Mouse (Mus musculus) lung, embryonic 14.5 days (tissue): ENCODE data around the gene Ostc. TPM values are rescaled to one million over a fixed set of nuclear protein-coding genes. Genes with fewer than 3 reads are reported as not detected.

ENCODE experiments used
- ATAC-seq: fragments of 200-750 bp; cut with Nextera tagmentation; 2 replicates; pipeline ENCODE4 v1.8.0; 2017; ENCODE audit warnings: mild to moderate bottlenecking, moderate TSS enrichment, moderate library complexity; ENCODE audit not compliant: insufficient read depth
- DNase-seq: peaks from one replicate; pipeline ENCODE4 v3.0.0-alpha.2; 2015
- H3K27ac ChIP-seq: fragments of 300-500 bp; sonication (generic); 2 replicates; pipeline ENCODE4 v1.5.1; 2014; ENCODE audit warnings: low read depth, mild to moderate bottlenecking, moderate library complexity
- H3K27me3 ChIP-seq: fragments of 300-500 bp; sonication (generic); 2 replicates; pipeline ENCODE4 v1.6.1; 2014; ENCODE audit warnings: low read length, control low read depth; ENCODE audit not compliant: insufficient read depth
- H3K36me3 ChIP-seq: fragments of 300-500 bp; sonication (generic); 2 replicates; pipeline ENCODE4 v1.6.1; 2014; ENCODE audit warnings: control low read depth; ENCODE audit not compliant: insufficient read depth
- H3K4me1 ChIP-seq: fragments of 300-500 bp; sonication (generic); 2 replicates; pipeline ENCODE4 v1.6.1; 2014; ENCODE audit warnings: antibody characterized with exemption, control low read depth; ENCODE audit not compliant: insufficient read depth
- H3K4me2 ChIP-seq: fragments of 300-500 bp; sonication (generic); 2 replicates; pipeline ENCODE4 v1.6.1; 2014; ENCODE audit warnings: mild to moderate bottlenecking
- H3K4me3 ChIP-seq: fragments of 300-500 bp; sonication (generic); 2 replicates; pipeline ENCODE4 v1.5.1; 2014; ENCODE audit warnings: low read depth, low read length
- H3K9ac ChIP-seq: fragments of 300-500 bp; sonication (generic); 2 replicates; pipeline ENCODE4 v1.6.1; 2014
- H3K9me3 ChIP-seq: fragments of 300-500 bp; sonication (generic); 2 replicates; pipeline ENCODE4 v1.6.1; 2016; ENCODE audit warnings: low read depth, low read length, control low read depth
- CTCF ChIP-seq: IDR thresholded peaks from 2 replicates; pipeline ENCODE4 v1.5.1; 2016; ENCODE audit warnings: antibody characterized with exemption, low read depth
- WGBS: fragments of 180-500 bp; shearing (Covaris S2); extraction: QIAGEN DNeasy Blood & Tissue Kit; methylation state at CpG from one replicate; pipeline ENCODE4 v1.1.7; 2014; 5-methylcytosine and 5-hydroxymethylcytosine counted together
- polyA plus RNA-seq: library from polyadenylated mRNA; unstranded; fragments of >200 nt; fragmentation: Nextera tagmentation; extraction: Ambion mirVana; gene quantifications from 2 replicates; pipeline ENCODE4 v1.2.1, GENCODE M21; 2014

Gene Ostc
- polyA plus RNA-seq, 1 experiment from 2014 or later = 401 TPM

DNA sequence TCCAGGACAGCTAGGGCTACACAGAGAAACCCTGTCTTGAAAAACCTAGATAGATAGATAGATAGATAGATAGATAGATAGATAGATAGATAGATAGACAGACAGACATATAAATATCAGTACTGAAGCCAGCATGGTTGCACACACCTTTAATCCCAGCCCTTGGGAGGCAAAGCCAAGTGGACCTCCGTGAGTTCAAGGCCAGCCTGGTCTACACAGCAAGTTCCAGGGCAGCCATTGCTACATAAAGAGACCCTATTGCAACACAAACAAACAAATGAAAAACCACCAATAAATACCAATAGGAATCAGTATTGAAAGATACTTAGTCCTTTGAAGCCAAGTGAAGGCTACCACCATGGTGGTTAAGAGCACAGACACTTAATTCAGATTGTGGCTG, 22.2 kb downstream of the Ostc start:
- H3K4me2 ChIP-seq = no peak overlapping the region
- no peaks in the 10 kb centered on the region for H3K27me3 ChIP-seq
- no peak for DNase-seq
- WGBS = 96% methylated on average over 1 of the region's 1 CpGs
- H3K9ac ChIP-seq = no peak overlapping the region
- no peak overlapping the region for H3K4me3 ChIP-seq
- no peak for TF ChIP-seq CTCF
- H3K27ac ChIP-seq = no peak overlapping the region
- no peak for ATAC-seq
- no peaks in the 10 kb centered on the region for H3K36me3 ChIP-seq
- peaks cover 2% of the 10 kb centered on the region; the same call in 1 of the 2 replicates for H3K4me1 ChIP-seq
- H3K9me3 ChIP-seq = no peaks in the 10 kb centered on the region

DNA sequence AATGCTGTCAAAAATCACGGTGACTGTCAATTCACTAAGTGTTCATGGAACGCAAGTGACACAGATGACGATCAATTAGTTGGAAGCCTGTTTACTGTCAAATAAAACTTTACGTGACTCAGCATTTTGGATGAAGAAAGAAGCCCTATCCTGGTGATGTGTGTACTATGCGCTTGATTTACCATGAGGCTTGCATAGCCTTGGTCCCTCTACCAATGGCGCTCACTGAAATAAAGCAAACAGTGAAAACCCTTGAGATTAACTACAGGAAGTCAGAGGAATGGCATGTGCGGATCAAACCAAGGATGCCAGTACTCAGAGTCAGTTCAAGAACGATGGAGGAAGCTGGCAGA, 24.3 kb downstream of the Ostc start:
- no peak overlapping the region for H3K9ac ChIP-seq
- no peak for TF ChIP-seq CTCF
- H3K36me3 ChIP-seq = no peaks in the 10 kb centered on the region
- WGBS = 76% methylated on average over 8 of the region's 8 CpGs
- H3K9me3 ChIP-seq = no peaks in the 10 kb centered on the region
- no peak overlapping the region for H3K4me2 ChIP-seq
- no peak for DNase-seq
- no peak overlapping the region for H3K27ac ChIP-seq
- H3K27me3 ChIP-seq = no peaks in the 10 kb centered on the region
- H3K4me1 ChIP-seq = no peaks in the 10 kb centered on the region
- H3K4me3 ChIP-seq = no peak overlapping the region
- peak; percentile 52; the same call in 1 of the 2 replicates for ATAC-seq

DNA sequence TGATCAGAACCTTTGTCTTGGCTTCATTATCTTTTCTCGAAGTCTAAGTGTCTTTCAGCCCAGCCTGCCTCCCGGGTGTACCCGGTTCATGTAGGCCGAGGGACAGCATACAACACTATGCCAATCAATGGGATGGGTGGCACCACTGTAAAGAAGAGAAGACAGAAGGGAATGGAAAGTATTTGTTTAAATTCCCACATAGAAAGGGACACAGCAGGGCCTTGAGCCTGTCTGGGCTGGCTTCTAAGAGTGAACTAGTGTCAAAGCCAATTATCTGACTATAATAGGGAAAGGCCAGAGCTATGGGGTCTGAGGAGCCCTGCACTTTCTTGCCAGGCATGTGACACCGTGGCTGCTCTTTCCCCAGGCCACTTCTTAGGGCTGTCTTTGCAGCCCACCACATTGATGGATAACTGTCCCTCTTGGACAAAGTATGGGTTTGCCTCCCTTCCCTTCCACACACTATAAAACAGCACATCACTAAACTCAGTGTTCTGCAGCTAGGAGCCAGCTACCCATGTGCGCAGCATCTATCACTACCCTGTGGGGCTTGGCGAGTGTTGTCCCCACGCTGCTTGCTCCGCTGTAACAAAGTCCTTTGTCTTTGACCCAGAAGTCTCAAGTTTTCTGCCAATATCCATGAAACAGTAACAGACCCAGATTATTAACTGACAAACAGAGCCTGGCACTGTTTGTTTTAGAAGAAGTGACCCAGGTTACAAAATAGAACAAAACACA, 24.8 kb downstream of the Ostc start:
- no peak overlapping the region for H3K9ac ChIP-seq
- ATAC-seq = no peak
- WGBS = 87% methylated on average over 9 of the region's 9 CpGs
- DNase-seq = no peak
- no peak overlapping the region for H3K4me3 ChIP-seq
- no peaks in the 10 kb centered on the region for H3K4me1 ChIP-seq
- no peak for TF ChIP-seq CTCF
- H3K36me3 ChIP-seq = no peaks in the 10 kb centered on the region
- no peak overlapping the region for H3K27ac ChIP-seq
- no peak overlapping the region for H3K4me2 ChIP-seq
- H3K9me3 ChIP-seq = no peaks in the 10 kb centered on the region
- no peaks in the 10 kb centered on the region for H3K27me3 ChIP-seq

DNA sequence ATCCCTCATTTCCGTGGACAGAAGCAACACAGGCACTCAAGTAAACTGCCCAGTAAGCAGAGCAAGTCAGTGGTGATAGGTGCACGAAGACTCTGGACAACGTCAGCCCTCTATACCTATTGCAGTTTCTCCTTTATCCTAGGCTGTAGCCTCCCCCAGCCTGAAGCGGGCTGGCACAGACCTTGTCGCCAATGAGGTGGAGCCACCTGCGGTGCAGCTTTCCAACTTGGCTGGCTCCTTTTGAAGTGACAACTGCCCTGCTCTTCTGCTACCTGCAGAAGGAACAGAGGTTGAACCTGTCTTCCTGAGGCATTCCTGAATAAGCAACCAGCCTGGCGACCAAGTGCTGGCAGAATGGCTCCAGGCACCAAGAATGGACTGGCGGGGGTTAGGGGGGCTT, 25.4 kb downstream of the Ostc start:
- H3K4me3 ChIP-seq = no peak overlapping the region
- H3K36me3 ChIP-seq = no peaks in the 10 kb centered on the region
- TF ChIP-seq CTCF = no peak
- H3K27ac ChIP-seq = no peak overlapping the region
- WGBS = 78% methylated on average over 8 of the region's 8 CpGs
- ATAC-seq (no peak), DNase-seq (no peak)
- H3K9ac ChIP-seq = no peak overlapping the region
- no peaks in the 10 kb centered on the region for H3K27me3 ChIP-seq
- H3K4me1 ChIP-seq = no peaks in the 10 kb centered on the region
- H3K9me3 ChIP-seq = no peaks in the 10 kb centered on the region
- no peak overlapping the region for H3K4me2 ChIP-seq

DNA sequence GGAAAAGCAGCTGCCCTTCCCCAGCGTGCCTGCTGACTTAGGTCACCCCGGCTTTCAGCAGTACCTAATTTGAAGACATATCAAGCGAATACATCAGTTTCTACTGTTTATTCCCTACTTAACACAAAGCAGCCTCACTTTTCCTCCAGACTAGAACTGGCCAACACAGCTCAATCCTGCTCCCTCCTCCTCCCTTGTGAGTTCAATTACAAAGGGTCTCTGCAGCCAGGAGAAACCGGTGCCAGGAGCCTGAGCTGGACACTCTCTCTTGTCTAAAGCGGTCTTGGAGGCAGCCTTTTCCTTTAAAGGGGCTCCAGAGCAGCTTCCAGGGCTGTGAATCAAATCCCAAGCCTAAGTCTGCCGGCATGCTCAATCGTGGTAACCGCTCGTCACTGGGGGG, 27.1 kb downstream of the Ostc start:
- Histone ChIP-seq H3K4me1 (no peaks in the 10 kb centered on the region), H3K36me3 (no peaks in the 10 kb centered on the region), H3K27me3 (no peaks in the 10 kb centered on the region), H3K9me3 (no peaks in the 10 kb centered on the region), H3K4me3 (no peak overlapping the region), H3K9ac (no peak overlapping the region), H3K4me2 (no peak overlapping the region), H3K27ac (no peak overlapping the region)
- 75% methylated on average over 9 of the region's 9 CpGs for WGBS
- DNase-seq (no peak), ATAC-seq (no peak)
- no peak for TF ChIP-seq CTCF

DNA sequence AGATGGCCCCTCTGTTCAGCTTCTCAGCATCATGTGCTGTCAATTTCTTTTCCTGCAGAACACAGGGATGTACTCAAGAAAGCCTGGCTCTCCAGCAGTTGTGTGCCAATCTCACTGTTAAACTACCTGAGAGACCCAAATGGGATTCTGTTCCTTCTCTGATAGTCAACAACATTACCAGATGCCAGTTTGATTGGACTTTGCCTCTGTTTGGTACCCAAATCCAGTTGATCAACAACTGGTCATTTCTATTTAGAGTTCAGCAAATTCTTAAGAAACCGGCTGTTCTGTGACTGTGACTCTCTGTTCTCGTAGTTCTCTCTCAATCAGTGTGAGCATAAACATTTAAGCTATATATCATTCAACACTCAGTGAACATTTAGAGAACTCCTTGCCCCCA, 28.0 kb downstream of the Ostc start:
- DNase-seq (no peak), ATAC-seq (no peak)
- H3K4me3 ChIP-seq = no peak overlapping the region
- no peak overlapping the region for H3K9ac ChIP-seq
- no peaks in the 10 kb centered on the region for H3K27me3 ChIP-seq
- no peaks in the 10 kb centered on the region for H3K36me3 ChIP-seq
- TF ChIP-seq CTCF = no peak
- WGBS = 47% methylated on average over 2 of the region's 2 CpGs
- H3K27ac ChIP-seq = no peak overlapping the region
- no peak overlapping the region for H3K4me2 ChIP-seq
- no peaks in the 10 kb centered on the region for H3K9me3 ChIP-seq
- H3K4me1 ChIP-seq = no peaks in the 10 kb centered on the region

DNA sequence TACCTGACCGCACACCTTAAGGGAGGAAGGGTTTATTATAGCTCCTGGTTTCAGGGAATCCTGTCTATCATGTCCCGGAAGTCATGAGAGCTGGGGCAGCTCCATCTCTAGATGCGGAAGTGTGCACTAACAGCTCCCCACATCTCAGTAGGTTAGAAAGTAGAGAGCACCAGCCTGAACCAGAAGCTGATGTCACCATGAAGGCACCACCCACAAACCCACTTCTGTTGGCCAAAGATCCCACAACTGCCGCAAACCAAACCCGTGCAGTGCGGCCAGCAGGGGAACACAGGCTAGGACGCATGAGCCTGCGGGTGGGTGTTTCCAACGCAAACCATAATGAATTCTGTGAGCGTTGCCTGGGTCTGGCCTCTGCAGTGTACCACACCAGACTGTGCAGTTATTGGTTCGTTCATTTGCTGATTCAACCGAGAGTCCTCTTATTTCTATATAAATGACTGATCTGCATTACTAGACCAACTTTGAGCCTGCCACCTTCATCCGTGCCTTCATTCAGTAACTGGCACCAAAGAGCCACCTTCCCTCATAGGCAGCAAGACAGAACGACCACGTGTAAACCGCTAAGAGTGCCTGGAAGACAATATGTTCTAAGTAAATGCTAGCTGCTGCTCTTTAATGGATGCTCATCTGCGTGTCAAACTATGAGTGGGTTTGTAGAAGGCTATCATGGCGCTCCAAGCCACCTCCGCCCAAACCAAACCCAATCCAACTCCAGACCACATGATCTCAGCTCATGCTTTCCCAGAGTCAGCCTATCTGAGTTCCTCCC, 31.4 kb downstream of the Ostc start:
- DNase-seq (no peak), ATAC-seq (no peak)
- Histone ChIP-seq H3K9ac (no peak overlapping the region), H3K9me3 (no peaks in the 10 kb centered on the region), H3K4me2 (no peak overlapping the region), H3K36me3 (no peaks in the 10 kb centered on the region), H3K4me3 (no peak overlapping the region), H3K27me3 (no peaks in the 10 kb centered on the region), H3K27ac (no peak overlapping the region), H3K4me1 (no peaks in the 10 kb centered on the region)
- WGBS = 93% methylated on average over 19 of the region's 19 CpGs
- TF ChIP-seq CTCF = no peak
